Mouse (Mus musculus) testis, postnatal 10 days (tissue): ENCODE results near the gene Ndufa11.

Experiments
- DNase-seq: peaks from one replicate; pipeline ENCODE4 v3.0.0; 2021; ENCODE audit warnings: low spot score

Ndufa11 gene

DNA sequence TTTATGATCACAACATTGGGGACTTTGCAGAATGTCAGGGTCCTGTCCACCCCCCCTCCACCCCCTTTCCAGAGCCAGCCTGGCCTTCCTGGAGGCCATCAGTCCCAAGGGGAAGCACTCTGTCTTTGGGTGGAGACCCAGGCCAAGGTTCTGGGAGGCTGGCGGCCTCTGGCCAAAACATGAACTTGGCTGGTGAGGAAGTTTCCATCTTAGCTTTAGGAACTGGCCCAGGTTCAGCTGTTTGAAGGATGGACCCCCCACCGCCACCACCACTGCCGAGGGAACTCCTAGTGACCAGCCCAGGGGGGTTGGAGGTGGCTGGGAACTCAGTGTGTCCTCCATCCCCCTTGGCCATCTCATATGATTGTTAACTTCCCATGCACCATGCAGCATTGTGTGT lies 43.5 kb downstream of the Ndufa11 start:
- DNase-seq = no peak

DNA sequence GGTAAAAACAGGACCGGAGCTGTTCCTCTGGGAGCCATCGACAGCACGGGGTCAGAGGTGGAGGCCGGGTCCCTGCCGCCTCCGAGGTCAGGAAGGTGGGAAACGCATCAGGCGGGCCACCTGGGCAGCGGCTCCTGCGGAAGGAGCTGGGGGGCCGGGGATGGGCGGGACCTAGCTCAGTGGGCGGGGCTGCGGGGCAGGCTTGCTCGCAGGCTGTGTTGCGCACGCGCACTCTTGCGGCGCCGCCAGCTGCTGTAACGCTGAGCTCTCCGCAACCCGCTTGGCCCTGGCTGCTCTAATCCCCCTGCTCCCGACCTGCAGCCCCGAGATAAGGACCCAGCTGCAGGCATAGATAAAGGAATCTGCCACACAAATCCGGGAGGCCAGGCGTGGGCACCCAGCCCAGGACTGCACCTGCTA lies 44.4 kb downstream of the Ndufa11 start:
- peak; percentile 95 for DNase-seq

DNA sequence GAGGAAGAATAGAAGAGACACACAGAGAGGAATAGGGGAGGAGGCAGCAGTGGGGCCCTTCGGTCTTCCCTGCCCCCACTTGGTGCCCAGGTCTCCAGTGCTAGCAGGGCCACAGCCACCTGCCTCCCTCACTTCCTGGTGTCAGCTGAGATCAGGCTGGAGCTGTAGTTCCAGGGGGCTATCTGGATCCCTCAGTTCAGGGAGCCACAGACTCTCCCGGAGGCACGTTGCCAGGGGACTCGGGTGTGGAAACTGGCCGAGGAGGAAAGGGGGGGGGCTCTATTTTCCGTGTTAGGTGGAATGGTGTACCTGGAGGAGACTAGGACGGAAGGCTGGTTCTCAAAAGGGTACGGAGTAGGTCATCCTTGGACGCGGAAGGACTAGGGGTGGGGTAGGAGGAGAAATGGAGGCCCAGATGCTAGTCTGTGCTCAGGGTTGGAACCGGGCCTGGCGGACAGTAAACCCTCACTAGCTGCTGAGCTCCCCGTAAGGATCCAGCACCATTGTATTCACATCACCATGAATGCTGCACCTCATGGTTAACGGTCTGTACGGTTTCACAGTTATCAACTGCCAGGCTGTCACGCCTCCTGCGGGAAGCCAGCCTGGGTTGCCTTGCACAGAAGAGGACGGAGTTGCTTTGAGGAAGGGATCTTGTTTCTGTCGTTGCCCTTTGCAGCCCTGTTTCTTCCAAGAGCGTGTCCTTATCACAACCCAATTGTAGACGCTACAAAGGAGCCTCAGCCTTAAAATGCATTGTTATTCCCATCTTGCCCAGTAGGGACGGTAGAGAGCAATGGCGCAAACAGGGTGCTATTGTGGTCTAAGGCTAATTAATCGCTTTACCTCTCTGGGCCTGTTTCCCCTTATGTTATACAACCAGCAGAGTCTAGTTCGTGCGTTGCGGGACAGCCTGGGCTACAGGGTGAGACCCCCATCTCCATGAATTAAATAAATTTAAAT lies 45.5 kb downstream of the Ndufa11 start:
- peak; percentile 69 for DNase-seq

DNA sequence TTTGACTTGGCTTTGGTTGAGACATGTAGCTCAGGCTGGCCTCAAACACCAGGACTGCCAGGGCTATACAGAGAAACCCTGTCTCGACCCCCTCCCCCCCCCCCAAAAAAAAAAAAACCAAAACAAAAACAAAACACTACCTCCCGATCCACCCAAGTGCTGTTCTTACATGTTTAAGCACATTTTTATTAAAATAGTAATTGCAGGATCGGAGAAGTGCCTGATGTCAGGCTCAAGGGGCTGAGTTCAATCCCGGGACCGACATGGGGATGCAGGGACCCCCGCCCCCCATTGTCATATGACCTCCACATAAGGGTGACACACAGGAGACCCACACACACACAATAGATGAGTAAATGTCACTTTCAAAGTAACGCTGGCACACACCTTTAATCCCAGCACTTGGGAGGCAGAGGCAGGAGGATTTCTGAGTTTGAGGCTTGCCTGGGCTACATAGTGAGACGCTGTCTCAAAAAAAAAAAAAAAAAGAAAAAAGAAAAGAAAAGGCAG lies 46.2 kb downstream of the Ndufa11 start:
- no peak for DNase-seq

DNA sequence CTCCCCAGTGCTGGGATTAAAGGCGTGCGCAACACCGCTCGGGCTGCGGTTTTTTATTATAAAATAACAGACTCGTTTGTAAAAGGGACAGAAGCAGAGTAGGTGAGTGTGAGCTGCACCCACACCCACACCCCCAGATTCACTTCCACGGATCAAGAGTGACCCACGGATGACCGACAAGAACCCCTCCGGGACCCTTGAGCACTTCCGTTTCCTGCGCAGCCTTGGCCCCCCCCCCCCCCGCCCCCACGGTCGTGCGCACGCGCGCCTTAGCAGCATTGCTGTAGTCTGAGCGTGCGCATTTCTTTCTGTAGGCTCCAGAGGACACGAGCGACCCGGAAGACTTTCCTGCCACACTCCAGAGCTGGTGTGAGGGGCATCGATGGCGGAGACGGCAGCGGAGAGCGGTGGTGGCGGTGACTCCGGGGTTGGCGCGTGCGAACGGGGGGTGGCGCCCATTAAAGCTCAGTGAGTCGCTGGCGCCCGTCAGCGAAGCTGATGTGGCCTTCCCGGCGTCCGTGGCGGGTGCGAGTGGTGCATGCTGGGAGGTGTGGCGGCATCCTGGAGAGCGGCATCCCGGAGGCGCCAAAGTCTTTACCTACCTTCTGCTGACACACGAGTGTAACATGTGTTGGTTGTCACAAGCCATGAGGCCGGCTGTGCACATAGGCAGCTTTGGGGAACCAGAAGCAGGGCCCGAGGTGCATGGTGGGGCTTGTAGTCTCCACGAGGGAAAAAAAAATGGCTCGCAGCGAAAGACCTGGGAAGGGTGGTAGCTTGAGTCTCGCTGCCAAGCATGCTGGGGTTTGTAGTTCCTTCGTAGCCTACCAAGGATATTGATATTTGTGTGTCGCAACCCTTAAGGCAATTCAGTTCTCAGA lies 47.1 kb downstream of the Ndufa11 start, which contains the start of gene Dus3l:
Gene Dus3l (plus strand): TSS at position 284 of the 881 bp plus-strand sequence.
- peak; percentile 86 for DNase-seq

DNA sequence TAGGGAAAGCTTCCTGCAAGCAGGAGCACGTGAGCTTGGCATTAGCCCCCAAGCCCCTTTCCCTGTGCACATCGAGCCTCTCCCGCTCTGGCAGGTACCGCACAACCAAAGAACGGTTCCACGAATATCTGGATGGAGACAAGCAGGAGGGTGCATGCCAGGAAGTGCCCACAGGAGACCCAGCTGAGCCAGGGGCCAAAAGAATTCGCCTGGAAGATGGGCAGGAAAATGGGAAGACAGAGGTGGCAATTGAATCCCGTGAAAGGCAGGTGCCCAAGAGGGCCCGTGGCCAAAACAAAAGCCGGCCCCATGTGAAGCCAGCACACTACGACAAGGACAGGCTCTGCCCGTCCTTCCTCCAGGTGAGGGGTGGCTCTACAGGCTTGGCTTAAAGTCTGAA lies 47.9 kb downstream of the Ndufa11 start:
- no peak for DNase-seq

DNA sequence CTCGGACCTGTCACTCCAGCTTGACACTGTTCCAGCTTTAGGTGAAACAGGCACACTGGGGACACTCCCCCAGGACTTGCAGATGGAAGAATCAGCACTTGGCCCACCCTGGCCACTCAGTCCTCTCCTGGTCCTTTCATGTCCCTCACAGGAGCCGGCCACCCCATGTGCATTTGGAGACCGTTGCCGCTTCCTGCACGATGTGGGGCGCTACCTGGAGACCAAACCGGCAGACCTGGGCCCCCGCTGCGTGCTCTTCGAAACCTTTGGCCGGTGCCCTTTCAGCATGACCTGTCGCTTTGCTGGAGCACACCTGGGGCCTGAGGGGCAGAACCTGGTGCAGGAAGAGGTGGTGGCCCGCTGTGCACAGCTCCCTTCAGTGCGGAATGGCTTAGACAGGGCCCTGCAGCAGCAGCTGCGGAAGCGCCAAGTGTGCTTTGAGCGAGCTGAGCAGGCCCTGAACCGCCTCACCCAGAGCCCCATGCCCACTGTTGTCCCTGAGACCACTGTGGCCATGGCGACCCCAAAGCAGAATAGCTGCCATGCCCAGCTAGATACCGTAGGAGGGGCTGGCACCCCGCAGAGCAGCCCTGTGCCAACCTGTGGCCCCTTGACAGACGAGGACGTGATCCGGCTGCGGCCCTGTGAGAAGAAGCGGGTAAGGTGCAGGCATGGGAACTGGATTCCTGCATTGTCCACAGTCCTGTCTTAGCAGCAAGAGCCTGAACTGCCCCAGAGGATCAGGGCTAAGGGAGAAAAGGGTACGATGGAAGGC lies 49.3 kb downstream of the Ndufa11 start:
- no peak for DNase-seq

DNA sequence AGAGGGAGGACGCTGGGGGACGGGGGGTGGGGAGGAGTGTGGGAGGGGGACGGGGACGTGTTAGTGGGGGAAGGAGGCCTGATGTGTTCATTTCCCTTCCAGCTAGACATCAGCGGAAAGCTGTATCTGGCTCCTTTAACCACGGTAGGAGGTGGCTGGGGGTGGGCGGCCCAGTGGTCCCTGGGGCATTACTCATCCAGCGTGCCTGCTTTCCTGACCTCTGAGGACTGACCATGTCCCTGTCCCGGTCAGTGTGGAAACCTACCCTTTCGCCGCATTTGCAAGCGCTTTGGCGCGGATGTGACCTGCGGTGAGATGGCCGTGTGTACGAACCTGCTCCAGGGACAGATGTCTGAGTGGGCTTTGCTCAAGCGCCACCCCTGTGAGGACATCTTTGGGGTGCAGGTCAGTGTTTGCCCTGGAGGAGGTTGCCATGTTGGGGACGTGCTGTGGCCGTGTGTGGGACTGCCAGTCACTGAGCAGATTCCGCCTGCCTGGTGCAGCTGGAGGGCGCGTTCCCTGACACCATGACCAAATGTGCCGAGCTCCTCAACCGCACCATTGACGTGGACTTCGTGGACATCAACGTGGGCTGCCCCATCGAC lies 50.1 kb downstream of the Ndufa11 start:
- DNase-seq = no peak

DNA sequence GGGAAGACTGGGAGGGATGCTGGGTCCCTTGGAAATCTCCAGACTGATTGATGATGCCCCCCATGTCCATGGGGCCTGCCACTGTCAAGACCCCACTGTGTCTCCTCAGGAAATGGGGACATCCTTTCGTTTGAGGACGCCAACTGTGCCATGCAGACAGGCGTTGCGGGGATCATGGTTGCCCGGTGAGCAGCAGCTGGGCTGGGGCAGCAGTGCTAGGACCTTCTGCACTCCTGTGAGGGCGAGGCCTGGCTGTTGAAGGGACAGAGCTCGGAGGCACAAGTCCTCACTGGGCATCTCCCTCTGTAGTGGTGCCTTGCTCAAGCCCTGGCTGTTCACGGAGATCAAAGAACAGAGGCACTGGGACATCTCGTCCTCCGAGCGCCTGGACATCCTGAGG lies 51.4 kb downstream of the Ndufa11 start:
- no peak for DNase-seq

DNA sequence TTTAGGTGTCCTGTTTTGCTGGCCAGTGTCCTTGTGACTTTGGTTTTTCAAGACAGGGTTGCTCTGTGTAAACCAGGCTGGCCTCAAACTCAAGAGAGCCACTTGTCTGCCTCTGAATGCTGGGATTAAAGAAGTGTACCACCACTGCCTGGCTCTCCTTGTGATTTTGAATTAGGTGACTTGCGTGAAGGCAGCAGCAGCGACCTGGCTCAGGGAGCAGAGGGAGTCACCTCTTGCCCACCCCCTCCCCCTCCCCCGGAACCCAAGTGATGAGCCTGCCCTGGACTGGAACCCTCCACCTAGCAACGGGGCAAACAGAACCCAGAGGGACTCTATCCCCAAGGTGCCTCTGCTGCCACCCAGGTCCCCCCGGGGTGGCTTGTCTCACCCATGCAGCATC lies 52.4 kb downstream of the Ndufa11 start, which contains the start of gene Prr22:
Gene Prr22 (plus strand): TSS at position 301 of the 400 bp plus-strand sequence.
- DNase-seq = no peak
